Mouse (Mus musculus): Measurements from ENCODE around the gene Pim1.

DNA sequence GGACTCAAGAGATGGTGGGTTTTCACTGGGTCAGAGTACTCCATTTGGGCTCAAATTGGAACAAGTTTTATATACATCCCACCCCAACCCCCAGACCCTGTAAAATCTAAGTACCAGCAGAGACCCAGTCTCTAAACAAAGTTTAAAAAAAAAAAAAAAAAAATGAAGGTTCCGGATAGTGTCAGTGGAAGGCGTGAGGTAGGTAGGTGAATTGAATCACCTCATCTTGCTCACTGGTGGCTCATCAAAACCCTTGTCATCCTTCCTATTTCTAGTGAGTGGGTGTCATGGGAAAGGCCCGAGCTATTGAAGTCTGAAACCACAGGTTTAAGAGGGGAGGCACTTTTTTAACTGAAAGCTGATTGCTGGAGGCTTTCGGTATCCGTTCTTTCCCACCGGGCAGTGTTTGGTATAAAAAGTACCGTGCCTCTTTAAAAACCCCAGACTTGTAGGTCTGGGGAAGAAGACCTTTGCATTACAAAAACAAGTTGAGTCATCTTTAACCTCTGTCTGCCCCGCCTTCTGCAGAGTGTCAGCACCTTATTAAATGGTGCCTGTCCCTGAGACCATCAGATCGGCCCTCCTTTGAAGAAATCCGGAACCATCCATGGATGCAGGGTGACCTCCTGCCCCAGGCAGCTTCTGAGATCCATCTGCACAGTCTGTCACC lies 3.6 kb downstream of the Pim1 start:
- TF ChIP-seq CTCF (IDR thresholded peaks at IDR 0.05; ENCODE audit: insufficient read depth, low read length): no peak
- TF ChIP-seq POLR2A (IDR thresholded peaks at IDR 0.05; ENCODE audit: borderline replicate concordance, extremely low read depth, low read depth, low read length): no peak

Data from lung, adult 2 months (tissue).